Mouse (Mus musculus): ENCODE measurements around the gene Fam98c.

DNA sequence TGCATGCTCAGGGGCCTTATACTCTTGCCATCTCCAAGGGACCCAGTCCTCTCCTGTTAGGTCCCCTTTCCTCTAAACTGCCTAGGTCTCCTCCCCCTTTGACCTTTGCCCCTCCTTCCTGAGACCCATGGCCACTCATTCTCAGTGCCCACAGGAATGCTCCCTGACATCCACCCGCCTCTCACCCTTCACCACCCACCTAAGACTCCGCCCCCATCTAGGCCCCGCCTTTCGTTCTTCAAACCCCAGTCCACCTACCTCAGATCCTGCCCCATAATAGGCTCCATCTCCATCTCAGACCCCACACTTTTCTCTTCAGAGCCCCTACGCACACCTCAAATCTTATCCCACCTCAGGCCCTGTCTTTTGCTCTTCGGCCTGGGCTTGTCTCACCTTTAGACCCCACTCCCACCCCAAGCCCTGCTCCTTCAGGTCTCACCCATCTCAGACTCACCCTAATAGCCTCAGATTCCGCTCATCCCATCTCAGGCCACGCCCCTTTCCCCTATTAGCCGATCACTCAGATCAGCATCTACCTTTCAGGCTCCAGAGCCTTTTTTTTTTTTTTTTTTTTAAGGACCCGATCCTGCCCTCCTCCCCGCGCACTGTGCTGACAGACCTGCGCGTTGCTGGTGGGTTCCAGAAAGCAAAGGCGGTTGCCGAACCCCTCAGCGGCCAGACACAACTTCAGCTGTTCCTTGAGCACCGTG lies 37.7 kb downstream of the Fam98c start:
- TF ChIP-seq CTCF (IDR thresholded peaks at IDR 0.05; ENCODE audit: low read depth) (no peak), EP300 (IDR thresholded peaks at IDR 0.05; ENCODE audit: low read depth) (no peak)

Data from liver, embryonic 14.5 days (tissue).